Mouse (Mus musculus): Measurements from ENCODE around the gene Cd68. TPM values are rescaled to one million over a fixed set of nuclear protein-coding genes. Genes with fewer than 3 reads are reported as not detected.

Cd68 gene
- 14.0 and 14.7 TPM in 2 replicates for polyA plus RNA-seq (2015; fragmentation: Nextera tagmentation; extraction: Ambion mirVana)

DNA sequence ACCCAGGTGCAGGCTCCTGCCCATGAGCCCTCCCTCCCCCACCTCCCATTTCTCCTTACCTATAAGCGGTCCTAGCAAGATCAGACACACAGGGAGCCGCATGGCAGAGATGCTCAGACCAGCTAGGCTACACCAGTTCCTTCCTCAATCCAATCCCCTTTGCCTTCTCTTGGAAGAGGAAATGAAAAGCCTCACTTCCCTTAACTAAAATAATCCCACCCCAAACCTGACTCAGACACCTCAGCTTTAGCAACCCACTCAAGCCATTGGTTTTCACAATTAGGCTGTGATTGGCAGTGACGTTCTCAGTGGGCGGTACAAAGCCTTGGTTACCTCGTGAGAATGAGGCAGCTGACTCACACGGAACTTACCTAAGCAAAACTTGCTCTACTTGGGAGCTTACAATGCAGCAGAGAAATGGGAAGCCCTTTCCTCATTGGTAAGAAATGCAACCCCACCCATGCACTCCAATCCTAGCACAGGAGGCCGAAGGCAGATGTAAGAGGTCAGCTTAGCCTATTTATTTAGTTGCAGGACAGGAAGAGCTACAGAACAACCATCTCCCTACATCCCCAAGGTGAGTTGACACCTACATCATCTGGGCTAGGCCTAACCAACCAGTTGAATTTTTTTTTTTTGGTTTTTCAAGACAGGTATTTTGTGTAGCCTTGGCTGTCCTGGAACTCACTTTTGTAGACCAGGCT is at the start of gene Cd68:
Cd68 (minus strand) TSS at position 193 of the 704 bp plus-strand sequence.
- 0 out of 2 replicates have a peak, but pooled peaks have one; percentile 4 for ATAC-seq
- peaks cover 24% of the 10 kb centered on the region for H3K36me3 ChIP-seq (ENCODE audit: control insufficient read depth, insufficient read depth, low read length)
- 27% methylated on average over 7 of the region's 7 CpGs for WGBS

DNA sequence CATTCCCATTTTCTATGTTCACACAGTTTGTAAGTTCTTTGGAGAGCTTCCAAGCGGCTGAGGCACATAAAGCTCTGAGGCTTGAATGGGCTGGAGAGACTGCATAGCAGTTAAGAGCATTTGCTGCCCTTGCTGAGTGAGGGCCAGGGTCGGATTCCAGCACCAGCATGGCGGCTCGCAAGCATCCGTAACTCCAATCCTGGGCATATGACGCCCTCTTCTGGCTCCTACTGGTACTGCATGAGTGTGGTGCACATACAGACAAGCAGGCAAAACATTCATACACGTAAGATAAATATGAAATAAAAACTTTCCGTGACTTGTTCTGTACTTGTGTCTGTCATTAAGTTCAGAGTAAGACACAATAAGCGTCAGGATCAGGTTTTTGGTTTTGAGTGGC is 49.5 kb upstream of the Cd68 start:
- no peaks in the 10 kb centered on the region for H3K36me3 ChIP-seq (ENCODE audit: control insufficient read depth, insufficient read depth, low read length)
- no peak overlapping the region for H3K4me3 ChIP-seq (ENCODE audit: low read length)
- H3K9ac ChIP-seq (ENCODE audit: low read depth, low read length): no peak overlapping the region
- no peaks in the 10 kb centered on the region for H3K27me3 ChIP-seq (replicated peaks; ENCODE audit: control insufficient read depth, insufficient read depth, low read length)
- no peak overlapping the region for H3K27ac ChIP-seq (ENCODE audit: low read length)
- H3K4me2 ChIP-seq (ENCODE audit: low read depth, low read length): no peak overlapping the region
- 55% methylated on average over 9 of the region's 9 CpGs for WGBS
- H3K9me3 ChIP-seq (ENCODE audit: control insufficient read depth, low read length): no peaks in the 10 kb centered on the region
- H3K4me1 ChIP-seq (ENCODE audit: control insufficient read depth, insufficient read depth, low read length): peaks cover 5% of the 10 kb centered on the region
- ATAC-seq: no peak

More for the DNA sequence above, at the start of gene Cd68:
- Histone ChIP-seq H3K4me3 (ENCODE audit: low read length) (no peak within 1 kb of the TSS), H3K9me3 (ENCODE audit: control insufficient read depth, low read length) (no peaks in the 10 kb centered on the region), H3K4me2 (ENCODE audit: low read depth, low read length) (no peak within 1 kb of the TSS), H3K4me1 (ENCODE audit: control insufficient read depth, insufficient read depth, low read length) (peaks cover 24% of the 10 kb centered on the region), H3K27ac (ENCODE audit: low read length) (peak within 1 kb of the TSS; percentile 11; the same call in 1 of the 2 replicates), H3K27me3 (replicated peaks; ENCODE audit: control insufficient read depth, insufficient read depth, low read length) (no peaks in the 10 kb centered on the region), H3K9ac (ENCODE audit: low read depth, low read length) (no peak within 1 kb of the TSS)

DNA sequence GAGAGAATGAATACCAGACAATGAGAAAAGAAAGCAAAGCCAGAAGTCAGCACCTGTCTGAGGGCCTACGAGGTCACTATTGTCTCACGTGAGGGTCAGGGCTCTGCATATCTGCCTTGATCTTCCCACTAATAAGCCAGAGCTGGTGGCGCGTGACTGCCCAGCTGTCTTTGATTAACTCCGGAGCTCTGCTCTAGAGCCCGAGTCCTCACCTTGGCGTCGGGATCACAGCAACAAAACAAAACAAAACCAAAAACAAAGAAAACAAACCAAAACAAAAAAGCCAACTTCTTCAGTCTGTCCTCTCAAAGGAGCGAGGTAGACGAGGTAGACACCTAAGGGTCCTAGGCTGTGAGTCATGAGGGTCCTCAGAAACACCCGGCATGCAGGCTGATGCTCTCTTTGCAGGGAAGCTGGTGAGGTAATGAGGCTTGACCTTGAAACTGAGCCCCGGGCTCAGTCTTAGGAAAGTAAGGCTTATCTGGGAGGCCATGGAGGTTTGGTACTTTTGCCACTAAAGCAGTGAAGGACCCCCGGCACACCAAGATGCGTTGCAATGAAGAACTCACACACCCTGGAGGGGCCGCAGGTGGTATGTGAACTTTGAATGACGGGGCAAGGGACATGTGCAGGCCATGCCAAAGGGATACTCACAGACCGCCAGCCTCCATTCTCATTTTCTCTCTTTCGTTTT is 48.8 kb upstream of the Cd68 start:
- Histone ChIP-seq H3K9me3 (ENCODE audit: control insufficient read depth, low read length) (no peaks in the 10 kb centered on the region), H3K27ac (ENCODE audit: low read length) (no peak overlapping the region), H3K36me3 (ENCODE audit: control insufficient read depth, insufficient read depth, low read length) (no peaks in the 10 kb centered on the region), H3K27me3 (replicated peaks; ENCODE audit: control insufficient read depth, insufficient read depth, low read length) (no peaks in the 10 kb centered on the region), H3K4me2 (ENCODE audit: low read depth, low read length) (no peak overlapping the region), H3K4me3 (ENCODE audit: low read length) (no peak overlapping the region), H3K9ac (ENCODE audit: low read depth, low read length) (no peak overlapping the region), H3K4me1 (ENCODE audit: control insufficient read depth, insufficient read depth, low read length) (peaks cover 5% of the 10 kb centered on the region)
- no peak for ATAC-seq
- WGBS: 74% methylated on average over 18 of the region's 18 CpGs

DNA sequence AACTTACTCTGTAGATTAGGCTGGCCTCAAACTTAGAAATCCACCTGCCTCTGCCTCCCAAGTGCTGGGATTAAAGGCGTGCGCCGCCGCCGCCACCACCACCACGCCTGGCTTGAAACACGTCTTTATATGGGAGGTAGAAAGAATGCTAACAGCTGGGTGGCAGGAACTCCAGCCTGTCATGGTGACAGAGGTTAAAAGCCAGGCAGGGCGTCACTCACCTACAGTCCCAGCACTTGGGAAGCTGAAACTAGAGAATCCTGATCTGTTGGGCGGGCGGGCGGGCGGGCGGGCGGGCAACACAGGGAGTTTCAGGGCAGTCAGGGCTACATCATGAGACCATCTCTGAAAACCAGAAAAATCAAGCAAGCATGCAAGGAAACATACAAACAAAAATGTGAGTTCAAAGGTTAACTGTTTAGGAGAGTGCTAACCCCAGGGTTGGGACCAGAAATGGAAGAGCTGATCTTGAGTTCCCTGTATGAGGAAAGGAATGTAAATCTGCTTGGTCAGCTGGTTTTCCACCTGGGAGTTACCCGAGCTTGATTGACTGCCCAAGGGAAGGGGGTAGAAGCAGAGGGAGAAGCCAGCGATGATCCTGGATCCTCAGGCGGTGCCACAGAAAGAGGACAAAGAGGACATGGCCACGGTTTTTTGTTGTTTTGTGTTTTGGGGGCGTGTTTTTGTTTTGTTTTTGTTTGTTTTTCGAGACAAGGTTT is 47.2 kb upstream of the Cd68 start:
- 81% methylated on average over 20 of the region's 20 CpGs for WGBS
- Histone ChIP-seq H3K27me3 (replicated peaks; ENCODE audit: control insufficient read depth, insufficient read depth, low read length) (no peaks in the 10 kb centered on the region), H3K9ac (ENCODE audit: low read depth, low read length) (no peak overlapping the region), H3K4me2 (ENCODE audit: low read depth, low read length) (no peak overlapping the region), H3K4me1 (ENCODE audit: control insufficient read depth, insufficient read depth, low read length) (peaks cover 5% of the 10 kb centered on the region), H3K4me3 (ENCODE audit: low read length) (no peak overlapping the region), H3K9me3 (ENCODE audit: control insufficient read depth, low read length) (no peaks in the 10 kb centered on the region), H3K27ac (ENCODE audit: low read length) (no peak overlapping the region), H3K36me3 (ENCODE audit: control insufficient read depth, insufficient read depth, low read length) (no peaks in the 10 kb centered on the region)
- no peak for ATAC-seq

DNA sequence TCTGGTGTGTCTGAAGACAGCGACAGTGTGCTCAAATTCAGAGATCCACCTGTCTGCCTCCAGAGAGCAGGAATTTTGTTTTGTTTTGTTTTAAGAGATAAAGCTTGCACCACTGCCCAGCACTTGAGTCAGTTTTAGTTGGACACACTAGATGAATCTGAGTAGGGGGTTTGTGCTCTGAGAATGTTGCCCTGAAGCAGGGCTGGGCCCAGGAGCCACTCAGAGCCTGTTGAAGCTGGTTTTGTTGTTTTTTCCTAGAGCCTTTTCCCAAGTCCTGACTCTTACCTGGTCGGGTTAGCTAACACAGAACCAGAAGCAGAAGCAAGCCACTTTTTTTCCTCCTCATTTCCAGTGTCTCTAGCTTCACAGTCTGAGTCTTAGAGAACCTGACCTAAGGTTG is 45.1 kb upstream of the Cd68 start:
- no peak for ATAC-seq
- Histone ChIP-seq H3K4me2 (ENCODE audit: low read depth, low read length) (no peak overlapping the region), H3K36me3 (ENCODE audit: control insufficient read depth, insufficient read depth, low read length) (no peaks in the 10 kb centered on the region), H3K4me1 (ENCODE audit: control insufficient read depth, insufficient read depth, low read length) (peaks cover 3% of the 10 kb centered on the region), H3K9ac (ENCODE audit: low read depth, low read length) (no peak overlapping the region), H3K9me3 (ENCODE audit: control insufficient read depth, low read length) (no peaks in the 10 kb centered on the region), H3K27ac (ENCODE audit: low read length) (no peak overlapping the region), H3K4me3 (ENCODE audit: low read length) (no peak overlapping the region), H3K27me3 (replicated peaks; ENCODE audit: control insufficient read depth, insufficient read depth, low read length) (no peaks in the 10 kb centered on the region)
- WGBS: 70% methylated on average over 2 of the region's 2 CpGs

DNA sequence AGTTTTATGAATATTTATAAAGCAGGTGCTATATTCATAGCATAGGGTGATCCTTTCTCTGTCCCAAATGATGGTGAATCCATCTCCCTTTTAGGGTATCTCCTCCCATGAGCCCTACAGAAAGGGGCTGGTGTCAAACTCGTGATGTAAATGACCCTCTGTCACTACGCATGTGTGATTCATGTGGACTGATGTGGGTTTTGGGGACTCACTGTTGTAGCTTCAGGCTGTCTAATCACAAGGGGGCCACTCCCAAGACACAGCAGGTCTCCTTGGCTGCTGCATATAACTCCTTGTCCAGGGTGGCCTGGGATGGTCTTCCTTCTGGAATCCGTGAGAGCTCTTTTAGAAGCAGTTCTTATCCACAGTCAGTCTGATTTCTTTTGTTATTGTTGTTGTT is 44.5 kb upstream of the Cd68 start:
- H3K4me3 ChIP-seq (ENCODE audit: low read length): no peak overlapping the region
- H3K9ac ChIP-seq (ENCODE audit: low read depth, low read length): no peak overlapping the region
- no peak overlapping the region for H3K27ac ChIP-seq (ENCODE audit: low read length)
- no peaks in the 10 kb centered on the region; the same call in 1 of the 2 replicates for H3K4me1 ChIP-seq (ENCODE audit: control insufficient read depth, insufficient read depth, low read length)
- no peak for ATAC-seq
- no peak overlapping the region for H3K4me2 ChIP-seq (ENCODE audit: low read depth, low read length)
- no peaks in the 10 kb centered on the region for H3K36me3 ChIP-seq (ENCODE audit: control insufficient read depth, insufficient read depth, low read length)
- H3K27me3 ChIP-seq (replicated peaks; ENCODE audit: control insufficient read depth, insufficient read depth, low read length): no peaks in the 10 kb centered on the region
- H3K9me3 ChIP-seq (ENCODE audit: control insufficient read depth, low read length): no peaks in the 10 kb centered on the region
- 74% methylated on average over 3 of the region's 3 CpGs for WGBS

DNA sequence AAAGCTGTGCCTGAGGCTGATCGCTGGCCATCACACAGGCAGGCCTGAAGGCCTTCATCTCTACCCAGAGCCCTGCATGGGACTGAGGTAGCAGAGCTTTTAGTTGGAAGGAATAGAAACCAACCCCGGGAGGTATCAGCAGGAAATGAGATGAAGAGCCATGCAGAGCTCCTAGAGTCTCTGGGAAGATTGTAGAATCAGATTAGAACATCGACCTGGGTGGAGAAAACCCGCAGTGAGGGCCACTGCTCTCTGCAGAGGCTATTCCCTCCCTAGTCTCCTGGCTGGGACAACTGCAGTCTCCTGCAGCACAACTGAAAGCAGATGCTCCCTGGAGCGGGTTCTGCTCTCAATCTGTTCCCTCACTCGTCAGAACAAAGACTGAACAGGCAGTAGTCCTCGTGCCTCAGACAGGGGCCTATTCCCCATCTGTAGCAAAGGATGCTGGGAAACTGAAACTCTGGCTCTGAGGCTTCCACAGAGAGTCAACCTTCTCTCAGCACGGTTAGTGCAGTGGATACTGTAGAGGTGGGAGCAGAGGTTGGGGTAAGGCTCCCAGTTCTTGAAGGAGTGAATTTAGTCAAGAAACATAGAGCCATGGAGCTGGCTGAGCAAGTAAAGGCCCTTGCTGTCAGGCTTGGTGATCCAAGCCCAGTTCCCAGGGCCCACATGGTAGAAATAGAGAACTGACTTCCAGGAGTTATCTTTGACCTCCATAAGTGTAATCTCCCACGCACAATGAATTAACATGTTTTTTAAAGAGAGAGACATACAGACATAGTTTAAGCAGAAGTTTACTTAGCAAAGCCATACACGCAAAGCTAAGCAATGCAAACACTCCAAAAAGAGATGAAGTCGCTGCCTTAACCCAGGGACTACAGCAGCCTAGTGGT is 43.8 kb upstream of the Cd68 start:
- no peak overlapping the region for H3K4me2 ChIP-seq (ENCODE audit: low read depth, low read length)
- H3K27ac ChIP-seq (ENCODE audit: low read length): no peak overlapping the region
- no peaks in the 10 kb centered on the region for H3K36me3 ChIP-seq (ENCODE audit: control insufficient read depth, insufficient read depth, low read length)
- WGBS: 54% methylated on average over 11 of the region's 11 CpGs
- H3K9ac ChIP-seq (ENCODE audit: low read depth, low read length): peak overlapping the region; percentile 29; the same call in 1 of the 2 replicates
- ATAC-seq: no peak
- H3K27me3 ChIP-seq (replicated peaks; ENCODE audit: control insufficient read depth, insufficient read depth, low read length): no peaks in the 10 kb centered on the region
- no peaks in the 10 kb centered on the region for H3K9me3 ChIP-seq (ENCODE audit: control insufficient read depth, low read length)
- no peak overlapping the region for H3K4me3 ChIP-seq (ENCODE audit: low read length)
- H3K4me1 ChIP-seq (ENCODE audit: control insufficient read depth, insufficient read depth, low read length): no peaks in the 10 kb centered on the region

DNA sequence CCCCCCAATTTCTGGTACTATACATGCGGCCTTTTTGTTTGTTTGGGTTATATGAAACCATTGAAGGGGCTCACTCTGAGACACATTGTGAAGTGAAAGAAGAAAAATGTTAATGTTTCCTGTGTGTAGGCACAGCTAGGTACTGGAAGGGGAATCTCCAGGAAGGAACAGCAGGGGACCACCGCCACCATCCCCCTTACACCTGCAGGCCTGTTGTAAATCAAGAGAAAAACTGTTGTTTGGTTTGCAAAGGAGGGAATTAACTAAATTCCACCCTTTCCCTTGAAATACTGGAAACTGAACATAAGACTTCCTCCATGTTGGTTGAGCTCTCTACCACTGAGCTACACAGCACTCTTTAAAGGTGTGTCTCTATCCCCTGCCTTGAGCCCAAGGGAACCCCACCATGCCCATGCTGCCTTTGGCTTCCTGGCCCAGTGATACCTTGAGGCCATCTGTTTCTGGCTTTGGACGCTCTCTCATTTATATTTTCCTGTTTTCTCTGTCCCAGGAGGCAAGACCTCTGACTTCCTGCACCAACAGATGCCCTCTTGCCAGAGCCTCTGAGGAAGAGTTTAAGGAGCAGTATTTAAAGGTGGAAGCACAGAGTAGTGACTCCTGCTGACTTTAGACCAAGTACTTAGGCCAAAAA is 42.8 kb upstream of the Cd68 start:
- Histone ChIP-seq H3K4me3 (ENCODE audit: low read length) (no peak overlapping the region), H3K9ac (ENCODE audit: low read depth, low read length) (no peak overlapping the region), H3K36me3 (ENCODE audit: control insufficient read depth, insufficient read depth, low read length) (no peaks in the 10 kb centered on the region), H3K27me3 (replicated peaks; ENCODE audit: control insufficient read depth, insufficient read depth, low read length) (no peaks in the 10 kb centered on the region), H3K4me2 (ENCODE audit: low read depth, low read length) (no peak overlapping the region), H3K27ac (ENCODE audit: low read length) (no peak overlapping the region), H3K4me1 (ENCODE audit: control insufficient read depth, insufficient read depth, low read length) (no peaks in the 10 kb centered on the region), H3K9me3 (ENCODE audit: control insufficient read depth, low read length) (no peaks in the 10 kb centered on the region)
- 74% methylated on average over 3 of the region's 3 CpGs for WGBS
- no peak for ATAC-seq

Data from intestine, embryonic 16.5 days (tissue).